Mouse (Mus musculus) natural killer cell, adult 2 months (primary cell): ENCODE data around the gene Akap7.

Experiments used
- DNase-seq, 2 experiments: peaks; one replicate each; pipeline ENCODE4 v3.0.0; 2022; ENCODE audit warnings: low spot score in 2 of 2

The Akap7 gene

DNA sequence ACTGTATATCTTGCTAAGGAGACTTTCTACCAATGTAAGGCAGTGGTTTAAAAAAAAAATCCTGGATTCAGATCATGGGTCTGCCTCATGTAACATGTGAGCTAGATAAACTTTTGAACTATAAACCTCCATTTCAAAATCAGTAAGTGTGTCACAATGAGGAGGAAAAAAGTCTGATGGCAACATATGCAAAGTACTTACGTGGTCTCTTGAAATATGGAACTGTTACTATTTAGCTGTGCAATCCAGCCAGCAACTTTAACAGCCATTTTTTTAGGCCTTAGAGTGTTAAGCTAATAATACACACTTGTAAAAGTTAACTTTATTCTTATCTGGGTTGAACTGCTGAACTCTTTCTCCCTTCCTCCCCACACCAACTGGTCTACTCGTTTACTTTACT lies 181.6 kb downstream of the Akap7 start:
- DNase-seq = no peak

DNA sequence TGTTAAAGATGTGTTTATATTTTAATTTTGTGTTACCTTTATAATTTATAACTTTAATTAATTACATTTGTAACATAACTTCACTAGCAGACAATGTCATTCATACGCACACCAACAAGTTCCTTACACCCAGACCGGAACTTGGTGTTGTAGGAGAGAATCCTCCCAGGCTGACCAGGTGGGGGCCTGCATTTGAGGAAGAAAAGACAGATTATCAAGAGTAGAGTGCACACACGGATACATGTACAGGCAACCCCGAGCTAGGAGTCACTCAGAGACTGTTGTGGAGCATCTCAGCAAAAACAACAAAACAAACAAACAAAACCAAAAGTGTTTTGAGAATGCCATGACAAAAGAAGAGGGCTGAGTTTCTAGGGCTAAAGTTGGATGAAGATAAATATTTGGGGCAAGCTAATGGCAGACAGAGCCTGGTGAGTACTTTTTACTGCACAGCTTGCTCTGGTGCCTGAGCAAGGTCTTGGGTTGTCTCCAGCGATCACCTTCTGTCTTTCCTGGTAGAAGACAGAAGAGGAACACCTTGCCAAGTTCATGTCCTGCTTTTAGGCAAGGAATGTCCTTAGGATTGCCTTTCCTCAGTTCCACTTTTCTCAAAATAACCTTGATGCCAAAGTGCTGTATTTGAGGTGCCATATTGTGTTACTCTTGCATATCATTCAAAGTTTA lies 186.7 kb downstream of the Akap7 start:
- DNase-seq = no peak
